Mouse (Mus musculus) adrenal gland, adult 8-10 months (tissue): ENCODE measurements around the gene Cox19. TPM values are rescaled to one million over a fixed set of nuclear protein-coding genes. Genes with fewer than 3 reads are reported as not detected.

Experiments
- DNase-seq: peaks from one replicate; pipeline ENCODE4 v3.0.0; 2022
- total RNA-seq, 4 experiments: library from RNA; stranded (reverse); gene quantifications; 2 replicates each; pipeline ENCODE4 v1.2.4; 2022

Gene Cox19
- total RNA-seq, 4 experiments from 2014 or later = 59.6 to 79.9 (median 66.5) TPM

- no peak for DNase-seq
Measured at GRCm38 (mm10) chr5:139327634-139328020, 23.6 kb downstream of the Cox19 start.

- no peak for DNase-seq
Measured at GRCm38 (mm10) chr5:139326986-139327633, 24.1 kb downstream of the Cox19 start.

- DNase-seq = no peak
Measured at GRCm38 (mm10) chr5:139326111-139326696, 25.0 kb downstream of the Cox19 start.

- DNase-seq = no peak
Measured at GRCm38 (mm10) chr5:139325395-139325966, 25.7 kb downstream of the Cox19 start, which contains the start of gene Adap1. TSS of gene Adap1 (minus strand) at chr5:139325622.

- DNase-seq = no peak
Measured at GRCm38 (mm10) chr5:139324691-139325394, 26.4 kb downstream of the Cox19 start.

- no peak for DNase-seq
Measured at GRCm38 (mm10) chr5:139324045-139324491, 27.1 kb downstream of the Cox19 start.

GRCm38 (mm10) chr5:139323260-139323924, 27.8 kb downstream of the Cox19 start:
- no peak for DNase-seq

GRCm38 (mm10) chr5:139321331-139321730, 29.9 kb downstream of the Cox19 start:
- DNase-seq = no peak

- no peak for DNase-seq
Measured at GRCm38 (mm10) chr5:139320424-139320823, 30.8 kb downstream of the Cox19 start.

- no peak for DNase-seq
Measured at GRCm38 (mm10) chr5:139317751-139318504, 33.3 kb downstream of the Cox19 start.

- DNase-seq = no peak
Measured at GRCm38 (mm10) chr5:139316982-139317675, 34.1 kb downstream of the Cox19 start.

- no peak for DNase-seq
Measured at GRCm38 (mm10) chr5:139314941-139315642, 36.1 kb downstream of the Cox19 start.

- DNase-seq = no peak
Measured at GRCm38 (mm10) chr5:139313536-139313935, 37.7 kb downstream of the Cox19 start.

- peak; percentile 52 for DNase-seq
Measured at GRCm38 (mm10) chr5:139311822-139312221, 39.4 kb downstream of the Cox19 start.

GRCm38 (mm10) chr5:139310477-139310876, 40.7 kb downstream of the Cox19 start:
- no peak for DNase-seq

- no peak for DNase-seq
Measured at GRCm38 (mm10) chr5:139309946-139310345, 41.3 kb downstream of the Cox19 start.

- DNase-seq = no peak
Measured at GRCm38 (mm10) chr5:139303646-139304061, 47.6 kb downstream of the Cox19 start.

- no peak for DNase-seq
Measured at GRCm38 (mm10) chr5:139302101-139302500, 49.1 kb downstream of the Cox19 start.

- no peak for DNase-seq
Measured at GRCm38 (mm10) chr5:139297745-139298144, 53.5 kb downstream of the Cox19 start.

- no peak for DNase-seq
Measured at GRCm38 (mm10) chr5:139297092-139297491, 54.1 kb downstream of the Cox19 start.

GRCm38 (mm10) chr5:139294089-139294488, 57.1 kb downstream of the Cox19 start:
- DNase-seq = no peak
